Mouse (Mus musculus) lung, postnatal 0 days (tissue): ENCODE measurements around the gene Tekt4.

ENCODE experiments used
- CTCF ChIP-seq: IDR thresholded peaks from 2 replicates; pipeline ENCODE4 v1.5.1; 2016; ENCODE audit warnings: antibody characterized with exemption, mild to moderate bottlenecking
- EP300 ChIP-seq: IDR thresholded peaks from 2 replicates; pipeline ENCODE4 v1.6.1; 2016; ENCODE audit warnings: antibody characterized with exemption, mild to moderate bottlenecking, control low read depth

- TF ChIP-seq CTCF: no peak
- no peak for TF ChIP-seq EP300
Observed at GRCm38 (mm10) chr17:25502599-25502998, 48.2 kb downstream of the Tekt4 start.
